ENCODE assay signal across 10 mouse cellular contexts in the genomic region with DNA sequence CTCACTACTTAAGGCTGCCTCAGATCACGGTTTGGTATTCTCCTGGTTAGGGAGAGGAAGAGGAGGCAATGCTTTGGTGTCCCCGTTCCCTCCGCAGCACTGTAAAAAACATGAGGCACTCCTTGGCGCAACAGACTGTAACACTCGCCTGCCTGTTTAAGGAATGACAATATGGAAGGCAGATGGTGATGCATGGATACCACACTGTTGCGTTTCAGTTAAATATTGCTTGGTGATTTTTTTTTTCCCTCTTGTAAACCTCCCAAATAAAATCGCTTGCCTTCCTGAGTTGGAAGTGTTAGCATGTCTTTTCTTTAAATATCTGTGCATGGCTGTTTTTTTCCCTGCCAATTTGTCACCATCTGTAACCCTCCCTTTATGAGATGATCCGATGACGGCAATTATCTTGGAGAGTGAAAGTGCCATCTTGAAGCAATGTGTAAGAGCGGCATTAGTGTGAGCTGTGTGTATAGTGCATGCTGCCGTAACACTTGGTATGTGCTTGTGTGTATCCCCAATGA. TPM values are rescaled to one million over a fixed set of nuclear protein-coding genes. Genes with fewer than 3 reads are reported as not detected.
DNase-seq lines count a peak whose midpoint lies in the region; ATAC-seq and TF ChIP-seq lines count a peak whose summit lies in the region.
"Had no signal": no experiment of that assay in that cellular context is flagged by ENCODE, and none has a peak within 500 bp of the region (broad histone marks: within the 10 kb centered on the region; RNA-seq: fewer than 3 reads in every experiment).

No protein-coding gene starts in this region.

- DNase-seq in frontal cortex, postnatal 25 days (ENCODE audit: low spot score in 2 of 2): no peak
- no peak for DNase-seq in gastrocnemius, adult 18-20 months (ENCODE audit: low spot score)
- no peak for DNase-seq in urinary bladder, postnatal 14 days (ENCODE audit: low spot score)
- no peak for DNase-seq in kidney, postnatal 36 days

- H3K27me3 ChIP-seq in ES-Bruce4 (ENCODE audit: control insufficient read depth, insufficient read depth, low read length, poor library complexity, severe bottlenecking): no peaks in the 10 kb centered on the region
- H3K27me3 ChIP-seq in hindbrain, embryonic 13.5 days: no peaks in the 10 kb centered on the region
- peaks cover 20% of the 10 kb centered on the region for H3K27me3 ChIP-seq in midbrain, embryonic 12.5 days

- no peaks in the 10 kb centered on the region for H3K9me3 ChIP-seq in ES-Bruce4 (replicated peaks; ENCODE audit: control insufficient read depth, insufficient read depth, low read length, poor library complexity, severe bottlenecking)
- no peaks in the 10 kb centered on the region for H3K9me3 ChIP-seq in hindbrain, embryonic 13.5 days
- H3K9me3 ChIP-seq in midbrain, embryonic 12.5 days: no peaks in the 10 kb centered on the region
- H3K9me3 ChIP-seq: stomach, embryonic 15.5 days had no signal

- no peak for TF ChIP-seq EP300 in ES-Bruce4 (IDR thresholded peaks at IDR 0.05; ENCODE audit: insufficient read depth, low read depth, low read length)

- H3K9ac ChIP-seq in ES-Bruce4 (ENCODE audit: low read depth, poor library complexity, severe bottlenecking): peak overlapping the region; percentile 47; the same call in 1 of the 2 replicates
- 0 out of 2 replicates have a peak overlapping the region, but pooled peaks have one; percentile 84 for H3K9ac ChIP-seq in hindbrain, embryonic 13.5 days
- no peak overlapping the region for H3K9ac ChIP-seq in midbrain, embryonic 12.5 days (replicated peaks)

- no peak overlapping the region for H3K27ac ChIP-seq in ES-Bruce4 (ENCODE audit: insufficient read depth, low read length)
- peak overlapping the region; percentile 35; the same call in 1 of the 2 replicates for H3K27ac ChIP-seq in hindbrain, embryonic 13.5 days
- no peak overlapping the region for H3K27ac ChIP-seq in midbrain, embryonic 12.5 days (replicated peaks)
- H3K27ac ChIP-seq: stomach, embryonic 15.5 days had no signal

- 52% methylated on average over 11 of the region's 11 CpGs for WGBS in hindbrain, embryonic 13.5 days
- WGBS in midbrain, embryonic 12.5 days: 61% methylated on average over 11 of the region's 11 CpGs

- H3K4me1 ChIP-seq in ES-Bruce4 (ENCODE audit: control insufficient read depth, insufficient read depth, low read length): peaks cover 2% of the 10 kb centered on the region
- H3K4me1 ChIP-seq in hindbrain, embryonic 13.5 days (replicated peaks): peaks cover 21% of the 10 kb centered on the region
- H3K4me1 ChIP-seq in midbrain, embryonic 12.5 days: 0 out of 2 replicates have a peak, but pooled peaks cover 12% of the 10 kb centered on the region

- TF ChIP-seq CTCF in ES-Bruce4 (IDR thresholded peaks at IDR 0.05; ENCODE audit: low read depth, low read length): no peak

- H3K36me3 ChIP-seq in ES-Bruce4 (ENCODE audit: control insufficient read depth, insufficient read depth, low read length, poor library complexity, severe bottlenecking): no peaks in the 10 kb centered on the region
- H3K36me3 ChIP-seq in hindbrain, embryonic 13.5 days: peaks cover 8% of the 10 kb centered on the region
- H3K36me3 ChIP-seq in midbrain, embryonic 12.5 days: no peaks in the 10 kb centered on the region
- H3K36me3 ChIP-seq: stomach, embryonic 15.5 days had no signal

- H3K4me3 ChIP-seq in ES-Bruce4 (ENCODE audit: low read depth, low read length): no peak overlapping the region
- peak overlapping the region; percentile 67; the same call in 1 of the 2 replicates for H3K4me3 ChIP-seq in hindbrain, embryonic 13.5 days
- no peak overlapping the region for H3K4me3 ChIP-seq in midbrain, embryonic 12.5 days

- peak; percentile 91 for ATAC-seq in frontal cortex, adult (ENCODE audit: low TSS enrichment)
- no peak for ATAC-seq in hindbrain, embryonic 13.5 days (ENCODE audit: low FRiP score)
- ATAC-seq in midbrain, embryonic 12.5 days (ENCODE audit: low FRiP score, low read depth): no peak
- ATAC-seq: activated CD4-positive, CD25-positive, alpha-beta regulatory T cell, adult 4 months had no signal

- peak overlapping the region; percentile 90 for H3K4me2 ChIP-seq in hindbrain, embryonic 13.5 days
- H3K4me2 ChIP-seq in midbrain, embryonic 12.5 days (replicated peaks): peak overlapping the region; percentile 97

- TF ChIP-seq POLR2A in ES-Bruce4 (IDR thresholded peaks at IDR 0.05; ENCODE audit: insufficient read depth, low read length): no peak

RNA-seq across cellular contexts. Expression of gene Ece2, which starts 0.7 kb away (rescaled TPM):
- 3.4 and 3.6 TPM in 2 replicates for polyA plus RNA-seq in ES-Bruce4 (2011; ENCODE audit: insufficient read depth, insufficient read length, low read depth, missing spikeins)
- polyA plus RNA-seq in hindbrain, embryonic 13.5 days (2015; fragmentation: Nextera tagmentation; extraction: Ambion mirVana): 11.2 and 11.7 TPM in 2 replicates
- polyA plus RNA-seq in midbrain, embryonic 12.5 days (2016; fragmentation: Nextera tagmentation; extraction: Ambion mirVana): 7.8 and 9.7 TPM in 2 replicates
- total RNA-seq in gastrocnemius, adult 18-20 months (2021): under 1 TPM in 1 of 2 experiments, not detected in 1; 0.41 TPM
- polyA plus RNA-seq: activated CD4-positive, CD25-positive, alpha-beta regulatory T cell, adult 4 months had no signal

RNA-seq across cellular contexts. Expression of gene Camk2n2, which starts 7.8 kb away (rescaled TPM):
- 1.7 and 2.4 TPM in 2 replicates for polyA plus RNA-seq in ES-Bruce4 (2011; ENCODE audit: insufficient read depth, insufficient read length, low read depth, missing spikeins)
- polyA plus RNA-seq in hindbrain, embryonic 13.5 days (2015; fragmentation: Nextera tagmentation; extraction: Ambion mirVana): 23.1 and 24.9 TPM in 2 replicates
- 8.8 and 9.8 TPM in 2 replicates for polyA plus RNA-seq in midbrain, embryonic 12.5 days (2016; fragmentation: Nextera tagmentation; extraction: Ambion mirVana)
- total RNA-seq in gastrocnemius, adult 18-20 months (2021): 1 to 10 TPM; 1.1 to 1.2 TPM
- polyA plus RNA-seq: activated CD4-positive, CD25-positive, alpha-beta regulatory T cell, adult 4 months had no signal

RNA-seq across cellular contexts. Expression of gene Alg3, which starts 17.4 kb away (rescaled TPM):
- polyA plus RNA-seq in ES-Bruce4 (2011; ENCODE audit: insufficient read depth, insufficient read length, low read depth, missing spikeins): 36.7 and 39.3 TPM in 2 replicates
- polyA plus RNA-seq in hindbrain, embryonic 13.5 days (2015; fragmentation: Nextera tagmentation; extraction: Ambion mirVana): 41.3 and 43.3 TPM in 2 replicates
- 42.6 TPM in 2 replicates for polyA plus RNA-seq in midbrain, embryonic 12.5 days (2016; fragmentation: Nextera tagmentation; extraction: Ambion mirVana)
- total RNA-seq in gastrocnemius, adult 18-20 months (2021): 10 to 100 TPM; 12.7 to 13.7 TPM

RNA-seq across cellular contexts. Expression of gene Gm49333, which starts 17.5 kb away (rescaled TPM):
- polyA plus RNA-seq in ES-Bruce4 (2011; ENCODE audit: insufficient read depth, insufficient read length, low read depth, missing spikeins): not detected in 2 replicates
- not detected in 2 replicates for polyA plus RNA-seq in hindbrain, embryonic 13.5 days (2015; fragmentation: Nextera tagmentation; extraction: Ambion mirVana)
- polyA plus RNA-seq in midbrain, embryonic 12.5 days (2016; fragmentation: Nextera tagmentation; extraction: Ambion mirVana): 0.45 TPM in 1 of 2 replicates, not detected in the other
- under 1 TPM; 0.11 to 0.17 TPM for total RNA-seq in gastrocnemius, adult 18-20 months (2021)
- polyA plus RNA-seq: activated CD4-positive, CD25-positive, alpha-beta regulatory T cell, adult 4 months; stomach, embryonic 15.5 days had no signal

RNA-seq across cellular contexts. Expression of gene Eef1akmt4, which starts 17.5 kb away (rescaled TPM):
- 9.4 and 10.8 TPM in 2 replicates for polyA plus RNA-seq in ES-Bruce4 (2011; ENCODE audit: insufficient read depth, insufficient read length, low read depth, missing spikeins)
- polyA plus RNA-seq in hindbrain, embryonic 13.5 days (2015; fragmentation: Nextera tagmentation; extraction: Ambion mirVana): 13.4 and 15.1 TPM in 2 replicates
- polyA plus RNA-seq in midbrain, embryonic 12.5 days (2016; fragmentation: Nextera tagmentation; extraction: Ambion mirVana): 19.0 and 22.1 TPM in 2 replicates
- 1 to 10 TPM; 3.7 to 4.1 TPM for total RNA-seq in gastrocnemius, adult 18-20 months (2021)
